ENCODE assay signal across 9 mouse cellular contexts in the genomic region with DNA sequence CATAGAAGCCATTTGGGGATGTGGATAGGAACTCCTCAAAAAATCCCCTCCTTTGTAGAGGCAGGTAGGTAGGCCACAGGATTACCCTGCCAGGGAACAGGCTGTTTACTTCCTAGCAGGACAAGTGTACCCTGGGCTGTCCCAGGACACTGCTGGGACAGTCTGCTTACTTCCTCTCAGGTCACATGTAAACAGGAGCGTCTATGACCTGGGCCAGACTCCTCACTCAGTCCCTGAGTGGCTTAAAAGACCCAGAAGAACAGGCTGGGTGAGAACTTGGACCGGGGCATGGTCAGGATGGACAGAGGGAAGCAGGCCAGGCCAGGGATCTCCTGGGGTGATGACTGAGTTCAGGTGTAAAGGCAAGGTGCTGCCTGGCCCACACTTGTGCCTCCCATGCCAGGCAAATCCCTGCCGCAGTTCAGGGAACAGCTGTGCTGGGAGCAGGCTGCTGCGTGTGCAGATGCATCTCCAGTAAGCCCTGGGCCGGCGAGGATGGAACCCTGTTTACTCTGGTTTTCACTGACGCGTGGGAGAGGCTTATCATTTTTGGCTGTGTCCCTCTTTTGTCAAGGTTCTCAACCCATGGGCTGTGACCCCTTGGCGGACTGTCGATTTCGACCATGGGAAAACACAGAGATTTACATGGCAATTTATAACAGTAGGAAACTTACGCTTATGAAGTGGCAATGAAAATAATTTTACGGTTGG. TPM values are rescaled to one million over a fixed set of nuclear protein-coding genes. Genes with fewer than 3 reads are reported as not detected.
DNase-seq lines count a peak whose midpoint lies in the region; ATAC-seq and TF ChIP-seq lines count a peak whose summit lies in the region.
"Had no signal": no experiment of that assay in that cellular context is flagged by ENCODE, and none has a peak within 500 bp of the region (broad histone marks: within the 10 kb centered on the region; RNA-seq: fewer than 3 reads in every experiment).

No protein-coding gene starts in this region.

- H3K9ac ChIP-seq in lung, embryonic 14.5 days, result no peak overlapping the region
- peak overlapping the region; percentile 68; the same call in 1 of the 2 replicates for H3K9ac ChIP-seq in hindbrain, embryonic 13.5 days

- peak overlapping the region; percentile 68 for H3K27ac ChIP-seq in gastrocnemius, adult 2 months
- H3K27ac ChIP-seq in lung, embryonic 14.5 days (ENCODE audit: low read depth), result no peak overlapping the region
- H3K27ac ChIP-seq in hindbrain, embryonic 13.5 days, result no peak overlapping the region

- no peak for DNase-seq in gastrocnemius, adult 2 months
- DNase-seq in gastrocnemius, adult 8-10 months (ENCODE audit: low spot score in 2 of 2), result no peak
- DNase-seq in lung, embryonic 14.5 days, result no peak
- DNase-seq in lung, postnatal 10 days, result no peak
- DNase-seq in ovary, postnatal 14 days (ENCODE audit: low spot score), result peak; percentile 29
- DNase-seq in left cerebral cortex, postnatal 25 days (ENCODE audit: low spot score in 2 of 2), result no peak
- no peak for DNase-seq in frontal cortex, postnatal 36 days (ENCODE audit: low spot score in 2 of 2)
- DNase-seq: kidney, adult 8-10 months had no signal

- H3K4me2 ChIP-seq in lung, embryonic 14.5 days, result peak overlapping the region; percentile 70
- peak overlapping the region; percentile 65 for H3K4me2 ChIP-seq in hindbrain, embryonic 13.5 days

- H3K4me1 ChIP-seq in lung, embryonic 14.5 days (ENCODE audit: insufficient read depth), result no peaks in the 10 kb centered on the region
- H3K4me1 ChIP-seq in hindbrain, embryonic 13.5 days (replicated peaks), result peaks cover 30% of the 10 kb centered on the region

- intact Hi-C loops in gastrocnemius, adult 2 months (cut with DNase I), result no loop called here
- intact Hi-C loops in left cerebral cortex, postnatal 25 days (cut with DNase I), result loop anchor here (5.0 kb wide), 1 partner anchor 71 kb away; no protein-coding TSS in a partner anchor

- no peak for TF ChIP-seq CTCF in gastrocnemius, adult 2 months (IDR thresholded peaks at IDR 0.05)
- TF ChIP-seq CTCF in lung, embryonic 14.5 days (IDR thresholded peaks at IDR 0.05; ENCODE audit: low read depth), result no peak

- no peaks in the 10 kb centered on the region for H3K9me3 ChIP-seq in lung, embryonic 14.5 days (ENCODE audit: low read depth, low read length)
- H3K9me3 ChIP-seq in hindbrain, embryonic 13.5 days, result no peaks in the 10 kb centered on the region

- WGBS in lung, embryonic 14.5 days, result 55% methylated on average over 13 of the region's 13 CpGs
- 72% methylated on average over 13 of the region's 13 CpGs for WGBS in hindbrain, embryonic 13.5 days

- peaks cover 45% of the 10 kb centered on the region for H3K27me3 ChIP-seq in lung, embryonic 14.5 days (ENCODE audit: insufficient read depth, low read length)
- peaks cover 76% of the 10 kb centered on the region for H3K27me3 ChIP-seq in hindbrain, embryonic 13.5 days

- H3K4me3 ChIP-seq in gastrocnemius, adult 2 months, result peak overlapping the region; percentile 75
- peak overlapping the region; percentile 51; the same call in 1 of the 2 replicates for H3K4me3 ChIP-seq in lung, embryonic 14.5 days (ENCODE audit: low read depth, low read length)
- H3K4me3 ChIP-seq in hindbrain, embryonic 13.5 days, result peak overlapping the region; percentile 52

- no peaks in the 10 kb centered on the region for H3K36me3 ChIP-seq in lung, embryonic 14.5 days (ENCODE audit: insufficient read depth)
- H3K36me3 ChIP-seq in hindbrain, embryonic 13.5 days, result no peaks in the 10 kb centered on the region

- ATAC-seq in lung, embryonic 14.5 days (ENCODE audit: insufficient read depth), result no peak
- ATAC-seq in hindbrain, embryonic 13.5 days (ENCODE audit: low FRiP score), result peak; percentile 3; the same call in 1 of the 2 replicates

RNA-seq across cellular contexts. Expression of a gene that starts 0.8 kb away (rescaled TPM):
- 1 to 10 TPM; 1.0 to 1.4 TPM for total RNA-seq in gastrocnemius, adult 2 months (2021)
- 1 to 10 TPM in 2 of 4 experiments, under 1 TPM in 2; 0.41 to 1.4 (median 0.78) TPM for total RNA-seq in gastrocnemius, adult 8-10 months (2022)
- polyA plus RNA-seq in lung, embryonic 14.5 days (2014; fragmentation: Nextera tagmentation; extraction: Ambion mirVana), result 1.1 TPM in 2 replicates
- polyA plus RNA-seq in hindbrain, embryonic 13.5 days (2015; fragmentation: Nextera tagmentation; extraction: Ambion mirVana), result 1.4 and 1.7 TPM in 2 replicates
- total RNA-seq in left cerebral cortex, postnatal 25 days (2021), result 10 to 100 TPM; 22.8 to 27.9 TPM

Comparison
In these comparisons a context has a peak if more than half of its experiments do, and no peak if none do; other contexts are left out.
1. RNA of a gene that starts 0.8 kb away (total RNA-seq): 22.8 to 27.9 TPM in left cerebral cortex, postnatal 25 days; 1.0 to 1.4 TPM in gastrocnemius, adult 2 months and 0.41 to 1.4 TPM in gastrocnemius, adult 8-10 months; every median in the first group is over 4 times any median in the second.
2. Peak in every context shown above with its lines, with median percentiles within 50 percentile points of each other: H3K4me3 ChIP-seq.